Mouse (Mus musculus) limb, embryonic 14.5 days (tissue): ENCODE results near the gene Tie1. TPM values are rescaled to one million over a fixed set of nuclear protein-coding genes. Genes with fewer than 3 reads are reported as not detected.

ENCODE experiments used
- ATAC-seq: fragments of 200-750 bp; cut with Nextera tagmentation; 2 replicates; pipeline ENCODE4 v1.8.0; 2017; ENCODE audit warnings: low read depth, moderate number of reproducible peaks, moderate TSS enrichment; ENCODE audit not compliant: low FRiP score
- DNase-seq: peaks from one replicate; pipeline ENCODE4 v3.0.0-alpha.2; 2015; ENCODE audit warnings: low spot score
- H3K27ac ChIP-seq: fragments of 300-500 bp; sonication (generic); replicated peaks from 2 replicates; pipeline ENCODE4 v1.5.1; 2014; ENCODE audit warnings: low read depth, mild to moderate bottlenecking, low read length, moderate library complexity, mixed read lengths
- H3K27me3 ChIP-seq: fragments of 300-500 bp; sonication (generic); 2 replicates; pipeline ENCODE4 v1.6.1; 2014; ENCODE audit warnings: low read length, mixed read lengths; ENCODE audit not compliant: control insufficient read depth, insufficient read depth
- H3K36me3 ChIP-seq: fragments of 300-500 bp; sonication (generic); 2 replicates; pipeline ENCODE4 v1.6.1; 2014; ENCODE audit warnings: mild to moderate bottlenecking, low read length, moderate library complexity, mixed read lengths; ENCODE audit not compliant: control insufficient read depth, insufficient read depth
- H3K4me1 ChIP-seq: fragments of 300-500 bp; sonication (generic); 2 replicates; pipeline ENCODE4 v1.6.1; 2014; ENCODE audit warnings: antibody characterized with exemption, low read length, mixed read lengths; ENCODE audit not compliant: control insufficient read depth, insufficient read depth
- H3K4me2 ChIP-seq: fragments of 300-500 bp; sonication (generic); replicated peaks from 2 replicates; pipeline ENCODE4 v1.6.1; 2014; ENCODE audit warnings: low read depth, mild to moderate bottlenecking, low read length, moderate library complexity; ENCODE audit not compliant: severe bottlenecking
- H3K4me3 ChIP-seq: fragments of 300-500 bp; sonication (generic); replicated peaks from 2 replicates; pipeline ENCODE4 v1.5.1; 2014; ENCODE audit warnings: low read length
- H3K9ac ChIP-seq: fragments of 300-500 bp; sonication (generic); 2 replicates; pipeline ENCODE4 v1.6.1; 2014; ENCODE audit warnings: mild to moderate bottlenecking, low read depth, low read length, moderate library complexity; ENCODE audit not compliant: severe bottlenecking
- H3K9me3 ChIP-seq: fragments of 300-500 bp; sonication (generic); 2 replicates; pipeline ENCODE4 v1.6.1; 2016; ENCODE audit warnings: low read length; ENCODE audit not compliant: control insufficient read depth
- POLR2A ChIP-seq: fragments of 200-500 bp; IDR thresholded peaks from 2 replicates; pipeline ENCODE4 v1.8.0; 2012; ENCODE audit warnings: inconsistent platforms, mild to moderate bottlenecking, moderate library complexity, borderline replicate concordance; ENCODE audit not compliant: insufficient read depth, insufficient read length; ENCODE audit errors: extremely low read depth
- whole genome bisulfite sequencing: fragments of 180-500 bp; shearing (Covaris S2); extraction: QIAGEN DNeasy Blood & Tissue Kit; methylation state at CpG from one replicate; pipeline ENCODE4 v1.1.7; 2014; 5-methylcytosine and 5-hydroxymethylcytosine counted together
- polyA plus RNA-seq, 2 experiments: library from polyadenylated mRNA; depleted of rRNA in 1 of 2; stranded (reverse) in 1 of 2; unstranded in 1 of 2; fragments of >200 nt; fragmentation: Nextera tagmentation in 1 of 2; extraction: Ambion mirVana in 1 of 2; gene quantifications; 2 replicates each; pipeline versions ENCODE4 v1.2.1 to v1.2.3; 2012 to 2014

Gene Tie1
- polyA plus RNA-seq, 2 experiments = 17.7 to 27.1 TPM

- H3K27ac ChIP-seq = no peak overlapping the region
- H3K36me3 ChIP-seq = no peaks in the 10 kb centered on the region
- DNase-seq = no peak
- H3K9me3 ChIP-seq = no peaks in the 10 kb centered on the region
- H3K4me3 ChIP-seq = no peak overlapping the region
- no peak for ATAC-seq
- no peaks in the 10 kb centered on the region for H3K4me1 ChIP-seq
- H3K4me2 ChIP-seq = no peak overlapping the region
- TF ChIP-seq POLR2A = no peak
- no peaks in the 10 kb centered on the region for H3K27me3 ChIP-seq
- WGBS = 87% methylated on average over 11 of the region's 11 CpGs
- no peak overlapping the region for H3K9ac ChIP-seq
Observed at GRCm38 (mm10) chr4:118472687-118473086, 17.2 kb downstream of the Tie1 start.

DNA sequence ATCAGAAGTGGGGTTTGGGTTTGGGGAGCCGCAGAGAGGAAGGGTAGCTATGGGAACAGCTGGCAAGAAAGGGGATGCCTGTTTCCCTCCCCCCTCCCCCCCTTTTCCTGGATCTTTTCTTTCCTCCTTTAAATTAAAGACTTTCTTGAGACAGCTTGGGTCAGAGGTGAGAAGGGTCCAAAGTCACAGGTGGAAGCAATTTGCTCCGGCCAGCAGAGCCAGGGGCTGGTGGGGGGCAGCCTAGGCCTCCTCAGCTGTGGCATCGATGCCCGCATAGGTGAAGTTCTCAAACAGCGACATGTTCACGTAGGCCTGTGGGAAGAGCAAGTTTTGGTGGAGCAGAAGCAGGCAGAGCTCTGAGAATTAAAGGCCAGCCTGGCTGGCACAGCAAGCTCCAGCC, 18.6 kb downstream of the Tie1 start:
- Histone ChIP-seq H3K4me2 (no peak overlapping the region), H3K27ac (no peak overlapping the region), H3K27me3 (no peaks in the 10 kb centered on the region), H3K9me3 (no peaks in the 10 kb centered on the region), H3K4me1 (no peaks in the 10 kb centered on the region), H3K9ac (no peak overlapping the region), H3K36me3 (no peaks in the 10 kb centered on the region), H3K4me3 (no peak overlapping the region)
- ATAC-seq (no peak), DNase-seq (no peak)
- TF ChIP-seq POLR2A = no peak
- WGBS = 23% methylated on average over 6 of the region's 6 CpGs

GRCm38 (mm10) chr4:118465697-118466163, 24.1 kb downstream of the Tie1 start:
- Histone ChIP-seq H3K9ac (no peak overlapping the region), H3K4me1 (no peaks in the 10 kb centered on the region), H3K36me3 (no peaks in the 10 kb centered on the region), H3K9me3 (no peaks in the 10 kb centered on the region), H3K27me3 (no peaks in the 10 kb centered on the region), H3K27ac (no peak overlapping the region), H3K4me2 (no peak overlapping the region), H3K4me3 (no peak overlapping the region)
- ATAC-seq (no peak), DNase-seq (no peak)
- no peak for TF ChIP-seq POLR2A
- WGBS = 16% methylated on average over 10 of the region's 11 CpGs

DNA sequence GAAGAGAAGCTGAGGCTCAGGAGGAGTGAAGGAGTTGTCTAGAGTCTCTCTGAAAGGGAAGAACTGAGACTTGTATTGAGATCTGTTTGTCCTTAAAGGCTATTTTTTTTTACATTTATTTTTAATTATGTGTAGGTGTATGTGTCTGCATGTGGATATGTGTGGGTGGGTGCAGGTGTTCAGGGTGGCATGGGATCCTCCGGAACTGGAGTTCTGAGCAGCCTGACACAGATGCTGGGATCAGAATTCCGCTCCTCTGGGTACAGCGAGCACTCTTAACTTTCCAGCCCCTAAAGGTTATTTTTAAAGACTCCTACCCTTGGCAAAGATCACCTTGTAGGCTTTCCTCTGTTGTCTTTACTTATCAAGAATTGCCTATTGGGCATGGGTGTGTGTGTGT, 24.9 kb downstream of the Tie1 start:
- Histone ChIP-seq H3K9ac (no peak overlapping the region), H3K4me1 (no peaks in the 10 kb centered on the region), H3K9me3 (no peaks in the 10 kb centered on the region), H3K36me3 (no peaks in the 10 kb centered on the region), H3K27me3 (no peaks in the 10 kb centered on the region), H3K4me3 (no peak overlapping the region), H3K27ac (no peak overlapping the region), H3K4me2 (no peak overlapping the region)
- 91% methylated on average over 3 of the region's 3 CpGs for WGBS
- TF ChIP-seq POLR2A = no peak
- DNase-seq = no peak
- no peak for ATAC-seq

DNA sequence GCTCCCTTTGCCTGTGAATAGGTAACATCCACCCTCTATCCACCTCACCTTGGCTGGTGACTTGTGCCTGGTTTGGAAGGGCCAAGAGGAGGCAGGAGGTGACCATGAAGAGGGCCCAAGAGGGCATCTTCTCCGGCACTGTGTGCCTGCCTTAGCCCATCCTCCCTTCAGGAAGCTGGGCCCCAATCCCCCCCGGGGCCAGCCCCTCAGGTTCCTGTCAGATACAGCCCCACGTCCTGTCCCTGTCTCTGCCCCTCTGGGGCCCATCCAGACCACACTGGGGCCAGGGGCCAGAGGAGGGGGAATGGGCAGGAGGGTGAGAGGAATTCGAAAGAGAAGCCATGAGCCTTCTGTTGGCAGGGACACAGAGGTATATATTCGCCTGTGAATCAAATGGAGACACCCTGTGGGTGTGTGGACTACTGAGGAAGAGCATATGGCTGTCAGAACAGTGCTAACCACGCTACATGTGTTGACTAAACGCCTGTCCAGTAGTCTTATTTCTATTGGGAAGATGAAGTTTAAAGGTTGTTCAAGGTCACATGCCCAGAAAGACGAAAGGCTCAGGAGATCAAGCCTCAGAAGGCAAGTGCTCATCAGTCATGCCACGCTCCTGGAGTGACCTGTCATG, 32.4 kb downstream of the Tie1 start, which contains the start of gene Mpl:
Mpl (minus strand) TSS at position 169 of the 631 bp plus-strand sequence.
- 72% methylated on average over 9 of the region's 9 CpGs for WGBS

More for the DNA sequence above, 32.4 kb downstream of the Tie1 start, which contains the start of gene Mpl:
- H3K4me2 ChIP-seq = no peak within 1 kb of the TSS
- no peaks in the 10 kb centered on the region for H3K4me1 ChIP-seq
- ATAC-seq (no peak), DNase-seq (no peak)
- no peak within 1 kb of the TSS for H3K27ac ChIP-seq
- TF ChIP-seq POLR2A = no peak
- no peak within 1 kb of the TSS for H3K9ac ChIP-seq
- no peak within 1 kb of the TSS for H3K4me3 ChIP-seq
- no peaks in the 10 kb centered on the region for H3K9me3 ChIP-seq
- no peaks in the 10 kb centered on the region for H3K36me3 ChIP-seq
- H3K27me3 ChIP-seq = no peaks in the 10 kb centered on the region
